Comparison of ENCODE assay signal across 17 mouse cellular contexts in the genomic region with DNA sequence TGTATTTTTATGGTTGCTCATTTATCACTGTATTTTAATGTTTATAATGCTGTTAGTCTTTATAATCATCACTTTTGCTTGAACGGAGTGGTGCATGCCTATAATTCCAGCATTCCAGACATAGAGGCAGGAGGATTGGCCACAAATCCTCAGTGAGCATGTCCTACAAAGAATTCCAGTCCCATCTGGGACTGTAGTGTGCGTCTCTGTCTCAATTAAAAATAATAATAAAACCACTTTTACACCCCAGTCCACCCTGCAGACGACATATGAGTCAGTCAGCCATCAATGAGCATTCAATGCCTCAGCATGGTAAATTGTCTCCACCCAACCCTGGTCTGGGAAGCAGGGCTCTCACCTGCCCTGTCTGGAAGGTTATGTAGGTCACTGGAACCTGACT. TPM values are rescaled to one million over a fixed set of nuclear protein-coding genes. Genes with fewer than 3 reads are reported as not detected.
DNase-seq lines count a peak whose midpoint lies in the region; ATAC-seq and TF ChIP-seq lines count a peak whose summit lies in the region.
"Had no signal": no experiment of that assay in that cellular context is flagged by ENCODE, and none has a peak within 500 bp of the region (broad histone marks: within the 10 kb centered on the region; RNA-seq: fewer than 3 reads in every experiment).

No protein-coding gene starts in this region.

- H3K4me1 ChIP-seq in limb, embryonic 12.5 days (replicated peaks): peaks cover 23% of the 10 kb centered on the region
- peaks cover 19% of the 10 kb centered on the region for H3K4me1 ChIP-seq in limb, embryonic 10.5 days
- peaks cover 10% of the 10 kb centered on the region for H3K4me1 ChIP-seq in stomach, embryonic 16.5 days (ENCODE audit: control insufficient read depth, insufficient read depth, low read length)
- H3K4me1 ChIP-seq in liver, embryonic 12.5 days: no peaks in the 10 kb centered on the region
- H3K4me1 ChIP-seq: liver, embryonic 15.5 days had no signal

- H3K4me3 ChIP-seq in gastrocnemius, adult 2 months: no peak overlapping the region
- no peak overlapping the region for H3K4me3 ChIP-seq in limb, embryonic 12.5 days (replicated peaks)
- H3K4me3 ChIP-seq in limb, embryonic 10.5 days: no peak overlapping the region
- no peak overlapping the region for H3K4me3 ChIP-seq in stomach, embryonic 16.5 days (replicated peaks; ENCODE audit: low read length)
- no peak overlapping the region for H3K4me3 ChIP-seq in liver, embryonic 12.5 days
- H3K4me3 ChIP-seq: liver, embryonic 15.5 days; neural tube, embryonic 13.5 days had no signal

- peak overlapping the region; percentile 73 for H3K27ac ChIP-seq in gastrocnemius, adult 2 months
- peak overlapping the region; percentile 35; the same call in 1 of the 2 replicates for H3K27ac ChIP-seq in limb, embryonic 12.5 days
- no peak overlapping the region for H3K27ac ChIP-seq in limb, embryonic 10.5 days
- H3K27ac ChIP-seq in stomach, embryonic 16.5 days (ENCODE audit: low read length): peak overlapping the region; percentile 64; the same call in 1 of the 2 replicates
- no peak overlapping the region for H3K27ac ChIP-seq in liver, embryonic 12.5 days
- H3K27ac ChIP-seq: liver, embryonic 15.5 days; neural tube, embryonic 13.5 days had no signal

- no peak overlapping the region for H3K9ac ChIP-seq in limb, embryonic 12.5 days (replicated peaks)
- H3K9ac ChIP-seq in stomach, embryonic 16.5 days (ENCODE audit: low read length): no peak overlapping the region
- H3K9ac ChIP-seq in liver, embryonic 12.5 days: no peak overlapping the region
- H3K9ac ChIP-seq: liver, embryonic 15.5 days; neural tube, embryonic 13.5 days had no signal

- DNase-seq in gastrocnemius, adult 2 months: no peak
- DNase-seq in gastrocnemius, postnatal 36 days: no peak
- DNase-seq in limb, embryonic 10.5 days (ENCODE audit: low spot score): no peak
- DNase-seq in fibroblast of lung, adult 2 months (ENCODE audit: low read depth): peak; percentile 41
- no peak for DNase-seq in layer of hippocampus, postnatal 36 days
- DNase-seq: adrenal gland, postnatal 36 days; cerebellum, adult 9-10 months; left cerebral cortex, postnatal 4 days; right cerebral cortex, postnatal 4 days; thymus, adult 18-20 months had no signal

- ATAC-seq in limb, embryonic 12.5 days (ENCODE audit: insufficient number of reproducible peaks, insufficient read depth, low FRiP score, low TSS enrichment, low read depth): no peak
- no peak for ATAC-seq in stomach, embryonic 16.5 days (ENCODE audit: insufficient read depth, low FRiP score)
- no peak for ATAC-seq in liver, embryonic 12.5 days
- ATAC-seq: forebrain, embryonic 16.5 days; inflammation-experienced regulatory T-cells, adult 6 months had no signal

- TF ChIP-seq CTCF in gastrocnemius, adult 2 months (IDR thresholded peaks at IDR 0.05): no peak

- H3K4me2 ChIP-seq in limb, embryonic 12.5 days: no peak overlapping the region
- no peak overlapping the region for H3K4me2 ChIP-seq in stomach, embryonic 16.5 days (ENCODE audit: low read depth, low read length)
- no peak overlapping the region for H3K4me2 ChIP-seq in liver, embryonic 12.5 days
- H3K4me2 ChIP-seq: liver, embryonic 15.5 days; neural tube, embryonic 13.5 days had no signal

- intact Hi-C loops in gastrocnemius, adult 2 months (cut with DNase I): no loop called here
- intact Hi-C loops in gastrocnemius, postnatal 36 days (cut with DNase I): no loop called here

- no peaks in the 10 kb centered on the region for H3K36me3 ChIP-seq in limb, embryonic 12.5 days
- no peaks in the 10 kb centered on the region for H3K36me3 ChIP-seq in limb, embryonic 10.5 days
- no peaks in the 10 kb centered on the region for H3K36me3 ChIP-seq in stomach, embryonic 16.5 days (ENCODE audit: control insufficient read depth, insufficient read depth, low read length)
- H3K36me3 ChIP-seq in liver, embryonic 12.5 days: no peaks in the 10 kb centered on the region
- H3K36me3 ChIP-seq: liver, embryonic 15.5 days; neural tube, embryonic 13.5 days had no signal

- 54% methylated on average over 3 of the region's 3 CpGs for WGBS in limb, embryonic 12.5 days
- WGBS in limb, embryonic 10.5 days: 84% methylated on average over 3 of the region's 3 CpGs
- 34% methylated on average over 3 of the region's 3 CpGs for WGBS in stomach, embryonic 16.5 days
- 62% methylated on average over 3 of the region's 3 CpGs for WGBS in liver, embryonic 12.5 days (ENCODE audit: insufficient replicate concordance)

- no peaks in the 10 kb centered on the region for H3K9me3 ChIP-seq in limb, embryonic 12.5 days
- no peaks in the 10 kb centered on the region for H3K9me3 ChIP-seq in limb, embryonic 10.5 days (replicated peaks)
- no peaks in the 10 kb centered on the region for H3K9me3 ChIP-seq in stomach, embryonic 16.5 days (replicated peaks; ENCODE audit: control insufficient read depth, low read length)
- no peaks in the 10 kb centered on the region for H3K9me3 ChIP-seq in liver, embryonic 12.5 days (replicated peaks)
- H3K9me3 ChIP-seq: liver, embryonic 15.5 days; neural tube, embryonic 13.5 days had no signal

- no peaks in the 10 kb centered on the region for H3K27me3 ChIP-seq in limb, embryonic 12.5 days
- H3K27me3 ChIP-seq in limb, embryonic 10.5 days (ENCODE audit: low read depth, poor library complexity, severe bottlenecking): no peaks in the 10 kb centered on the region
- H3K27me3 ChIP-seq in stomach, embryonic 16.5 days (ENCODE audit: control insufficient read depth, insufficient read depth, low read length): no peaks in the 10 kb centered on the region
- H3K27me3 ChIP-seq in liver, embryonic 12.5 days (replicated peaks): peaks cover 9% of the 10 kb centered on the region; the same call in 1 of the 2 replicates
- H3K27me3 ChIP-seq: liver, embryonic 15.5 days; neural tube, embryonic 13.5 days had no signal

RNA-seq across cellular contexts. Expression of a gene that starts 46.4 kb away (rescaled TPM):
- total RNA-seq in gastrocnemius, adult 2 months (2021): 10 to 100 TPM; 13.7 to 28.5 TPM
- 10 to 100 TPM; 12.0 to 20.5 TPM for total RNA-seq in gastrocnemius, postnatal 36 days (2021)
- polyA plus RNA-seq in limb, embryonic 12.5 days (2016; fragmentation: Nextera tagmentation; extraction: Ambion mirVana): 73.1 and 73.9 TPM in 2 replicates
- 41.6 and 49.1 TPM in 2 replicates for polyA plus RNA-seq in limb, embryonic 10.5 days (2016; fragmentation: Nextera tagmentation; extraction: Ambion mirVana)
- polyA plus RNA-seq in stomach, embryonic 16.5 days (2015; fragmentation: Nextera tagmentation; extraction: Ambion mirVana): 21.1 and 26.3 TPM in 2 replicates
- 10 to 100 TPM; 17.2 to 18.6 TPM for total RNA-seq in layer of hippocampus, postnatal 36 days (2021)
- 10.4 and 11.5 TPM in 2 replicates for polyA plus RNA-seq in liver, embryonic 12.5 days (2016; fragmentation: Nextera tagmentation; extraction: Ambion mirVana)

Comparison
In these comparisons a context has a peak if more than half of its experiments do, and no peak if none do; other contexts are left out.
1. H3K27ac ChIP-seq: peak in gastrocnemius, adult 2 months (single experiment), limb, embryonic 12.5 days (single experiment) and stomach, embryonic 16.5 days (single experiment); none in limb, embryonic 10.5 days (single experiment) and liver, embryonic 12.5 days (single experiment).